Mouse (Mus musculus) brain, embryonic 14.5 days (tissue): Measurements from ENCODE around the gene Efcab14. TPM values are rescaled to one million over a fixed set of nuclear protein-coding genes. Genes with fewer than 3 reads are reported as not detected.
A peak's percentile ranks its signal among the peaks of the same experiment; 100 is the strongest.

Source experiments
- DNase-seq: peaks from one replicate; pipeline ENCODE4 v3.0.0-alpha.2; 2011; ENCODE audit warnings: low read depth
- CTCF ChIP-seq: fragments of 200-500 bp; IDR thresholded peaks from 2 replicates; pipeline ENCODE4 v1.5.1; 2012; ENCODE audit warnings: inconsistent platforms, mild to moderate bottlenecking, moderate library complexity, borderline replicate concordance; ENCODE audit not compliant: insufficient read depth, insufficient read length; ENCODE audit errors: extremely low read depth
- POLR2A ChIP-seq: fragments of 200-500 bp; IDR thresholded peaks from 2 replicates; pipeline ENCODE4 v1.6.1; 2012; ENCODE audit warnings: mild to moderate bottlenecking, inconsistent platforms, borderline replicate concordance; ENCODE audit not compliant: poor library complexity, insufficient read depth, insufficient read length, severe bottlenecking; ENCODE audit errors: extremely low read depth
- polyA plus RNA-seq: library from polyadenylated mRNA; depleted of rRNA; stranded (reverse); fragments of >200 nt; gene quantifications from 2 replicates; pipeline ENCODE4 v1.2.3, GENCODE M21; 2012; rRNA removed

Efcab14 gene
- 17.3 and 18.1 TPM in 2 replicates for polyA plus RNA-seq

DNA sequence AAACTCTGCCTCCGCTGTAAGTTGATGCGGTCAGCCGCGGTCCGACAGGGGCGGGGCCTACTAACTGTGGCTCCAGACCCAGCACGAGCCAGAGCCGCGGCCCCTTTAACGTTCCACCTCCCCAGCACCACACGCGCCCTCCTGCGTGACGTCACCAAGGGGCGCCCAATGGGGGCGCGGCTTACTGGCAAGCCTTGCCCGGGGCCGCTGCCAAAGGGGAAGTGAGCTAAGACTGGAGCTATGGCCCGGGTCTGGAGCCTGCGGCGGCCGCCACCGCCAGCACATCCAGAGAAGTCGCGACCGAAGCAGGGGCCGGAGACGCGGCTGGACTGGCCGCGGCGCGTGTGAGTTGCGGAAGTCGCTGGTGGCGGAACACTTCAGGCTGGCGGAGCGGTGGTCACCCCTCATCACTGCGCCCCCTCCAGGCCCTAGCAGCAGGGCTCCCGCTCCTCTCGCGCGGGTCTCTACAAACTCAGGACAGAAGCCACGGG lies at the start of gene Efcab14:
Gene Efcab14 (plus strand): TSS at position 194 of the 491 bp plus-strand sequence.
- DNase-seq, result peak; percentile 99
- peak; percentile 73 for TF ChIP-seq POLR2A
- TF ChIP-seq CTCF, result peak; percentile 40; the same call in 1 of the 2 replicates

DNA sequence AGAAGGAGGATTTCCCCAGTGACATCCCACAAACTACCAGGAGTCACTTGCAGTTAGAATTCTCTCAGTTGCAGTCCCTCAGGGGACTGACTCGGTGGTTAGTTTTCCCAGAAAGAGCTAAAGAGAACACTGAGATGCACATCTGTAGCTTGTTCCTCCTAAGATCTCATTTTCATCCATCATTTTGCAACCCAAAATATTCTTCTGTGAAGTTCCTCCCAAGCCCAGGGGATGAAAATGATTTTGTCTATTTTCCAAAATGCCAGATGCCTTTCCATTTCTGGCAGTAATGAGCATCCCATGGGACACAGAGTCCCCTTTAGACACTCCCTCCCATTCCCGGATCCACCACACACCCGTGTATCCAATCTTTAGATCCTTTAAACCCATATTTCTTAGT lies 36.1 kb upstream of the Efcab14 start:
- TF ChIP-seq POLR2A (no peak), CTCF (no peak)
- no peak for DNase-seq

GRCm38 (mm10) chr4:115703927-115704505 lies 33.5 kb upstream of the Efcab14 start:
- DNase-seq, result no peak
- no peak for TF ChIP-seq POLR2A
- no peak for TF ChIP-seq CTCF

- TF ChIP-seq CTCF (no peak), POLR2A (no peak)
- no peak for DNase-seq
These were observed 28.5 kb upstream of the Efcab14 start for GRCm38 (mm10) chr4:115708974-115709593.

DNA sequence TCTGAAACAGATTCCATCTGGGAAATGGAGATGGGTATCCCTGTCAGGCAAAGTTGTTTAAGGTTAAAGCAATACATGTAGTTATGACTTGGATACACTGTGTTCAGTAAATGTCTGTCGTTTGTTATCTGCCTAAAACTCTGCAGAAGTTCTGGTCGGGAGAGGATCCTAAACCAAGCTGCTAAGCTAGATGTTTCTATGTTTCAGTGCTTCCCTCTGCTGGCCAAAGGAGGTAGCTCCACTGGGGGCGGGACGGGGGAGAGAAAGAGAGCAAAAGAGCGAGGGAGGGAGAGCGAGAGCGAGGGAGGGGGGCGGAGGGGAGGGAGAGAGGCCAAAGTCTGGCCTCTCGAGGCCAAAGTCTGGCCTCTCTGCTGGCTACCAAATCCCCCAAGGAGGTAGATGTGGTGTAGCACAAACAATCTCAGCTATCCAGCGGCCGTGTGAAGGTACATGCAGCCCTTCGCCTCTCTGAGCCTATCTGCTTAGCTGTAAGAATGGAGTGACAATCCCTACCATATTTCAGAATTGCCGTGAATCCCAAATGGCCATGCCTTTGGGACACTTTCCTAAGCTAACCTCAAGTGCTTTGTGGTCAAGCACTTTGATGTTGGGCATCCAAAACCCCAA lies 27.6 kb upstream of the Efcab14 start:
- TF ChIP-seq CTCF, result peak; percentile 81
- TF ChIP-seq POLR2A, result no peak

DNA sequence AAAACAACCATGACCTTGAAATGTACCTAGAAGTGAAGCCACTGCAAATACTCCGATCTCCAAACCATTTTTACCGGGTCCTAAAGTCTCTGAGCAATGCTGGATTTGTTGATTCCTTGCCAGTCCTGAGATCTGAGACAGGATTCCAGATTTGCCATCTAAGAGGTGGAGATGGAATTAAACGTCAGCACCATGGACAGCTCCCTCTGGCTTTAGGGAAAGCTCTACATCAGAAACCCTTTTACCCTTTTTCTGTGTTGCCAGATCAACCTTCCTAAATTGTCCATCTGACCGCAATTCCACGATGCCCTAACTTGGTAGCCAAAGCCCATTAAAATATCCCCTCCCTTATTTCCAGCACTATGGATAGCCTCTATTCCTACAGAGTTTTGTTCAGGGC lies 8.8 kb upstream of the Efcab14 start:
- TF ChIP-seq POLR2A (no peak), CTCF (no peak)
- DNase-seq, result peak; percentile 51

More for the DNA sequence above, 27.6 kb upstream of the Efcab14 start:
- DNase-seq, result peak; percentile 69

DNA sequence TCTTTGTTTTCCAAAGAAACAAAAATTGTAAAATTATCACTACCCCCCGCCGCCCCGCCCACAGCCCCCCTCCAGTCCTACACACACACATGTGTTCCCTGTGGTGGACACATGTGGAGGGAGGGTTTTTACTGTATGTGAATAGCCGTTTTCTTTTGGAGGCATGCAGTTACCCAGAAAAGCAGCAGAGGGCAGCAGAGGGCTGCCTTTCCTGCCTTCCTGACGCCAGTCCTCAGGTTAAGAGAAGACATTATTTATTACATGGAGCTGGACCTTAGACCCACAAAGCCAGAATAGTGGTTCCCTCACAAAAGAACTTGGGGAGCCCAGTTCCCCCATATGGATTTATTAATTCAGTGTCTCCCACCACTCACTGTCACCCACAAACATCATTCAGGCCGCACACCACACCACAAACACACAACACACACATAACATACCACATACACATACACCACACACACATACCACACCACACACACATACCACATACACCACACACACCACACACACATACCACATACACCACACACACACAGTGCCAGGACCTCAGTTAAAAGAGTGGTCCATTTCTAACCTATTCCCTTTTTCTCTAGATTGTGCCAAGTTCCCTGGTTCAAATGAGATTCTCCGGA lies 5.8 kb upstream of the Efcab14 start:
- DNase-seq, result peak; percentile 83
- TF ChIP-seq POLR2A, result no peak
- peak; percentile 95 for TF ChIP-seq CTCF

DNA sequence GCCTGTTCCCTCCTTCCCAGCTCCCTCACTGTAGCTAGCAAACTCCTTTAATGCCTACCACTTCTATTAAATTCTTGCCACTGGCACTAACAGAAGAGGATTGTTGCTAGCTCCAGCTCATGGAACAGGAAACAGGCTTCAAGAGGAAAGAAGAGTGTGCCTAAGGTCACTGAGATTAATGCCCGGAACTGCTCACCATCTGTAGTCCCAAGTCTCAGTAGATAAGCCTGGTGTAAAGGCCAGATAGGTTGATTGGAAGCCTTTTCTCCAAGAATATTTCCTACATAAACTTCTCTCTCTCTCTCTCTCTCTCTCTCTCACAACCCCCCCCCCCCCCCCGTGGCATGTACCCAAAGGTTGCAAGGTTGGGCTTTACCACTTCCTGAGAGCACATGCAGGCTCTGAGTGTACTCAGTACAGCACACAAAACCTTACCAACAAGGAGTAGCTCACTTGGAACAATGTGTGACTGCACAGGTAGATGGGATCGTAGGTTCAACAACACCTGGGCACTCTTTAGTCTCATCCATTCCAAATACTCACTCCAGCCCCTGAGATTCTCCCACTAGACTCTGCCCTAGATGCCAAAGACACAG lies 5.2 kb upstream of the Efcab14 start:
- TF ChIP-seq CTCF, result no peak
- TF ChIP-seq POLR2A, result no peak
- DNase-seq, result no peak

- DNase-seq, result no peak
These were observed 3.8 kb upstream of the Efcab14 start for GRCm38 (mm10) chr4:115733746-115734145.

GRCm38 (mm10) chr4:115734867-115735266 lies 2.7 kb upstream of the Efcab14 start:
- no peak for DNase-seq
- no peak for TF ChIP-seq CTCF

More at GRCm38 (mm10) chr4:115733746-115734145, 3.8 kb upstream of the Efcab14 start:
- TF ChIP-seq POLR2A (no peak), CTCF (no peak)

DNA sequence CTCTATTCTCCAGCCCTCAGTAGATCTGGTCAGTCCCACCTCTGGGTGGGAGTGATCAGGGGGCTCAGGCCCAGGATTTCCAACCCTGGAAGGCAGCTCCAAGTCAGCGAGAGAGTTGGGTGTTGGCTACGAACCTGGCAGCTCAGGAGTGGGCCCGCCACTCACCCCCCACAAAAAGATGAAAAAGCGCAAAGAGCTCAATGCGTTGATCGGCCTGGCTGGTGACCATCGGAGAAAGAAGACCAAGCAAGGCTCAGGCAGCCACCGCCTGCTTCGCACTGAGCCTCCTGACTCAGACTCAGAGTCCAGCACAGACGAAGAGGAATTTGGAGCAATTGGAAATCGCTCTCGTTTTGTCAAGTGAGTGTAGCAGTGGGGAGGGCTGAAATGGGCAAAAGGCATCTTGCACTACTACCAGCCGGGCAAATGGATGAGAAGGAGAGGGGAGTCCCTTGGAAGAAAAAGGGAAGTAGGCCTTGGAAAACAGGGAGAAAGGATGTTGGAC lies 989 bp downstream of the Efcab14 start:
- no peak for TF ChIP-seq CTCF
- no peak for TF ChIP-seq POLR2A

DNA sequence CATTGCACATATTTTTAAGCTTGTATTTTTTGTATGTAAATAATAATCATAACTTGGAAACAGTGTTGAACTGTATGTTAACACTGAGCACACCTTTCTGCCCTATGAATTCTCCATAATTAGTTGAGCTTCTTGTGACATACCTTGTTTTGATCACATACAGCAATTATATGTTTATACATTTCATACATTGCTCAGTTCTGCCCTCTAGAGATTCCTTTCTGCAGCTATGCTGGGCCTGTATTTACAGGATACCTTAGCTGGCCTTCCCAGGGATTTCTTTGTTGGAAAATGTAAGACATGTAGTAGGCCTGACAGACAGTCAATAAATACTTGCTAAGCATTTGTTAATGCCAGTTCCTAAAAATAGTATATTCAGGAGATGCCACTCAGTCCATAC lies 5.1 kb downstream of the Efcab14 start:
- DNase-seq, result no peak

More for the DNA sequence above, 989 bp downstream of the Efcab14 start:
- DNase-seq, result no peak

More for the DNA sequence above, 5.1 kb downstream of the Efcab14 start:
- TF ChIP-seq POLR2A (no peak), CTCF (no peak)
